In the genomic region with DNA sequence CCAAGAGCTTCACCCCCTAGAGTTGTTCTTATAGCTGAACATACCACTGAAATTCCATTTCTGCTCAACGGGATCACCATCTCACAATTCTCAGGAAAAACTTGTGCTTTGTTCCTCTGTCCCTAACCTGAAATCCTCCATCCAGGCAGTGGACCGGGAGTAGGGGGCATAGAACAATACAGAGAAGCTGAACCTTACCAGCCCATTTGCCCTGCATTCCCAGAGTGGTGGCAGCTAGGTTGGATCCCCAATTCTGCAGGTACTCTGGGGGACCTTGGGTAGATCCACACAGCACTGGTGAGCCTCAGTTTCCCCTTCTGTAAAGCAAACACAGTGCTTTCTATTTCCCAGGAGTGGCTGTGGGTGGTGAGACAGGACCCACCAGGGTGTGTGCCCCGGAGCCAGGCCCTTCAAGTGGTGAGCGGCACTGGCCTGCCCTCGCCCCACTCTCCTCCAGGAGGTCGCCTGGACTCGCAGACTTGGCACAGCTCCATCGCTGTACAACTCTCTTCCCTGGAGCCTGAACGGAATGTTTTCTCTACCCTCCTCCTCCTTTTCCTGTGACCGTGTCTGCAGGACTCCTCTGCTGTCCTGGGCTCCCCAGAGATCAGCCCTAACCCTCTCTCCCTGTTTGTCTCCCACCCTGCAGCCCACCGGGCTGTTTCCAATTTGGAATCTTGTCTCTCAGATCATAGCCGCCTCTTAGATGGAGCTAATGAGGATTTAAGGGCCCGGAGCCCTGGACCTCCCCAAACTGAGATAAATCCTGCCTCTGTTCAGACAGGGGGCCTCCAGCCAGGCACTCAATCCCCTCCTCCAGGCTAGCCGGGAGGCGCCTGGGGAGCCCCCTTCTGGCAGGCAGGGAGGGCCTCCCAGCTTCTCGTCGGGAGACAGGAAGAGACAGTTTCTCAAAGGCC, we compare ENCODE assay signal across 8 mouse cellular contexts. TPM values are rescaled to one million over a fixed set of nuclear protein-coding genes. Genes with fewer than 3 reads are reported as not detected.
A peak's percentile ranks its signal among the peaks of the same experiment; 100 is the strongest.
DNase-seq lines count a peak whose midpoint lies in the region; ATAC-seq lines count a peak whose summit lies in the region.

No protein-coding gene starts in this region.

- 6% methylated on average over 17 of the region's 17 CpGs for WGBS in limb, embryonic 13.5 days
- 15% methylated on average over 17 of the region's 17 CpGs for WGBS in neural tube, embryonic 13.5 days

- no peak; the same call in 1 of the 2 replicates for ATAC-seq in limb, embryonic 13.5 days (ENCODE audit: low FRiP score, low read depth)
- peak; percentile 51; the same call in 1 of the 2 replicates for ATAC-seq in neural tube, embryonic 13.5 days (ENCODE audit: low read depth)

- H3K4me3 ChIP-seq in limb, embryonic 13.5 days: no peak overlapping the region; the same call in 1 of the 2 replicates
- no peak overlapping the region for H3K4me3 ChIP-seq in neural tube, embryonic 13.5 days

- no peaks in the 10 kb centered on the region for H3K9me3 ChIP-seq in limb, embryonic 13.5 days
- no peaks in the 10 kb centered on the region for H3K9me3 ChIP-seq in neural tube, embryonic 13.5 days

- H3K27ac ChIP-seq in limb, embryonic 13.5 days: no peak overlapping the region
- no peak overlapping the region for H3K27ac ChIP-seq in neural tube, embryonic 13.5 days (replicated peaks)

- peaks cover 75% of the 10 kb centered on the region for H3K27me3 ChIP-seq in limb, embryonic 13.5 days
- H3K27me3 ChIP-seq in neural tube, embryonic 13.5 days: peaks cover 57% of the 10 kb centered on the region

- peaks cover 25% of the 10 kb centered on the region for H3K4me1 ChIP-seq in limb, embryonic 13.5 days
- peaks cover 20% of the 10 kb centered on the region for H3K4me1 ChIP-seq in neural tube, embryonic 13.5 days (replicated peaks)

- H3K36me3 ChIP-seq in limb, embryonic 13.5 days: no peaks in the 10 kb centered on the region
- H3K36me3 ChIP-seq in neural tube, embryonic 13.5 days: no peaks in the 10 kb centered on the region

- peak; percentile 46 for DNase-seq in adrenal gland, postnatal 14 days
- DNase-seq in adrenal gland, postnatal 4 days (ENCODE audit: low spot score in 2 of 2): no peak
- DNase-seq in embryo, embryonic 11 days: peak; percentile 73
- DNase-seq in heart, postnatal 4 days: peak; percentile 65
- no peak for DNase-seq in right cerebral cortex, adult 18-20 months
- DNase-seq in T-cell, adult 2 months (ENCODE audit: low spot score): no peak

- peak overlapping the region; percentile 46 for H3K4me2 ChIP-seq in limb, embryonic 13.5 days (replicated peaks)
- peak overlapping the region; percentile 36 for H3K4me2 ChIP-seq in neural tube, embryonic 13.5 days

- H3K9ac ChIP-seq in limb, embryonic 13.5 days: 0 out of 2 replicates have a peak overlapping the region, but pooled peaks have one; percentile 36
- 0 out of 2 replicates have a peak overlapping the region, but pooled peaks have one; percentile 13 for H3K9ac ChIP-seq in neural tube, embryonic 13.5 days

RNA-seq across cellular contexts. Expression of a gene that starts 52.3 kb away (rescaled TPM):
- 83.1 and 95.0 TPM in 2 replicates for total RNA-seq in adrenal gland, postnatal 14 days (2021)
- 100 to 1,000 TPM; 109 to 111 TPM for total RNA-seq in adrenal gland, postnatal 4 days (2021)
- 100 to 1,000 TPM; 126 to 131 TPM for total RNA-seq in heart, postnatal 4 days (2021)
- polyA plus RNA-seq in limb, embryonic 13.5 days (2015; fragmentation: Nextera tagmentation; extraction: Ambion mirVana): 80.8 and 83.7 TPM in 2 replicates
- polyA plus RNA-seq in neural tube, embryonic 13.5 days (2015; fragmentation: Nextera tagmentation; extraction: Ambion mirVana): 93.9 and 102 TPM in 2 replicates

Comparison
In these comparisons a context has a peak if more than half of its experiments do, and no peak if none do; other contexts are left out.
1. DNase-seq: peak in adrenal gland, postnatal 14 days (single experiment), embryo, embryonic 11 days (single experiment) and heart, postnatal 4 days (single experiment); none in adrenal gland, postnatal 4 days (0 of 2), right cerebral cortex, adult 18-20 months (single experiment) and T-cell, adult 2 months (single experiment).